Mouse (Mus musculus): ENCODE measurements around the gene Fam126a.

DNA sequence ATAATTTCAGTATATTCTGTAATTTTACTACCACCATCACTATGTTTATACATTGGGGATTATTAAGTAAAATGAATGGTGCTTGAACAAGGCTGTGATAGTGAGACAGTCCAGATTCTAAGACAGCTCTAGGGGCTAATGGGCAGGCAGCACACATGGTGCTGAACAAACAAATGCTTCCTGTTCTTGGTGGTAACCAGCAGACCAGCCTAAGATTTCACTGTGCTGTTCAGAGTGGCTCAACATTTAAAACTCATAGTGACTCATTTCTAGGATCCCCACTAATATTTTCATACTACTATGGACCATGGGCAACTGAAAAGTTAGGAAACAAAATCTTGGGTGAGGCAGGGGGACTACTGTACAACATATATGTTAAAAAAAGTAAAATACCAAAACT, 10.1 kb upstream of the Fam126a start:
- no peak for TF ChIP-seq CTCF (IDR thresholded peaks at IDR 0.05; ENCODE audit: borderline replicate concordance, insufficient read depth, low read length)
- TF ChIP-seq POLR2A (IDR thresholded peaks at IDR 0.05; ENCODE audit: low read depth, low read length): no peak
